Mouse (Mus musculus) liver, postnatal 0 days (tissue): ENCODE data around the gene Arhgap29.

Source experiments
- CTCF ChIP-seq: sonication (generic); IDR thresholded peaks from 2 replicates; pipeline ENCODE4 v1.5.1; 2016; ENCODE audit warnings: antibody characterized with exemption, low read depth
- EP300 ChIP-seq: IDR thresholded peaks from 2 replicates; pipeline ENCODE4 v1.6.1; 2016; ENCODE audit warnings: antibody characterized with exemption, low read depth, mild to moderate bottlenecking

DNA sequence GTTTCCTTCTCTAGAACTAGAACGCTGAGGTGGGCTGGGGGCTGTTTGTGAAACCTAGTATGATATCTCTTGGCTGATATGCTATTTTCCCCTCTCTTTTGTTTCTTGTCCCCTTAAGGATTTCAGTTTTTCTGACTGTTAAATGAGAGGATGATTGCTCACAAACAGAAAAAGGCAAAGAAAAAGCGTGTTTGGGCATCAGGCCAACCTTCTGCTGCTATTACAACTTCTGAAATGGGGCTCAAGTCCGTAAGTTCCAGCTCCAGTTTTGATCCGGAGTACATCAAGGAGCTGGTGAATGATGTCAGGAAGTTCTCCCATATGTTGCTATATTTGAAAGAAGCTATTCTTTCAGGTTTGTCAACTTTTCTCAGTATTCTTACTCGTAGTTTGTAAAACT is 21.4 kb downstream of the Arhgap29 start:
- no peak for TF ChIP-seq CTCF
- TF ChIP-seq EP300: no peak
